Mouse (Mus musculus): Measurements from ENCODE around the gene Ralgapa2.

GRCm38 (mm10) chr2:146376293-146376692 lies 135.9 kb downstream of the Ralgapa2 start:
- TF ChIP-seq CHD1 (IDR thresholded peaks at IDR 0.05; ENCODE audit: low read depth, low read length), result no peak
- TF ChIP-seq EP300 (IDR thresholded peaks at IDR 0.05; ENCODE audit: low read depth in 1 of 2, low read length in 2 of 2), result no peak
- TF ChIP-seq CTCF (IDR thresholded peaks at IDR 0.05 in 2 of 3, conservative IDR thresholded peaks at IDR 0.05 in 1 of 3; ENCODE audit: control insufficient read depth in 1 of 3, insufficient read depth in 1 of 3, low read depth in 2 of 3, low read length in 3 of 3, poor library complexity in 1 of 3, severe bottlenecking in 1 of 3), result no peak
